Mouse (Mus musculus) E14TG2a.4 (cell line): Measurements from ENCODE around the gene Pip4p1.
"Not testable (repeated sequence)": the region's sequence is repeated elsewhere in the genome, so short reads cannot be mapped to it uniquely, and the experiment has no call there.

ENCODE experiments used
- CTCF ChIP-seq: conservative IDR thresholded peaks from 2 replicates; pipeline ENCODE4 v1.5.1; 2014; ENCODE audit warnings: low read length
- POU5F1 ChIP-seq: IDR thresholded peaks from 2 replicates; pipeline ENCODE4 v1.6.1; 2014; ENCODE audit warnings: low read length, borderline replicate concordance

DNA sequence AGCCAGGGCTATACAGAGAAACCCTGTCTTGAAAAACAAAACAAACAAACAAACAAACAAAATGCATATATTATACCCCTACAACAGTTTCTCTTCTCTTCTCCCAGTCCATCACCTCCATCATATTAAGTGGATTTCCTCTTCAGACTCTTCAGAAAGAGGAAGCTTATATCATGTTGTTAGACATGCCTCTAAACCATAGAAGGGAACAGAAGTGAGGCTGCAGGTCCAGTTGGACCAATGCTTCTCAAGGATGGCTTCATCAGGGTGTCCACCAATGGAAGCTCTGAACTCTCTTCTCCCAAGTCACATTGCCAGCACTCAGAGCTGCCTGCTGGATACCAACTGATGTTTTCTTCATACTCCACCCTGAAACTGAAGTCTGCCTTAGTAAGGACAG, 25.3 kb downstream of the Pip4p1 start:
- TF ChIP-seq CTCF, POU5F1: not testable (repeated sequence)
